Mouse (Mus musculus) colon, adult 2 months (tissue): ENCODE data around the gene Xntrpc. TPM values are rescaled to one million over a fixed set of nuclear protein-coding genes. Genes with fewer than 3 reads are reported as not detected.

ENCODE experiments used
- polyA plus RNA-seq: library from polyadenylated mRNA; depleted of rRNA; stranded (reverse); fragments of >200 nt; gene quantifications from 2 replicates; pipeline ENCODE4 v1.2.3, GENCODE M21; 2012; rRNA removed

Gene Xntrpc
- 2.1 and 3.2 TPM in 2 replicates for polyA plus RNA-seq

DNA sequence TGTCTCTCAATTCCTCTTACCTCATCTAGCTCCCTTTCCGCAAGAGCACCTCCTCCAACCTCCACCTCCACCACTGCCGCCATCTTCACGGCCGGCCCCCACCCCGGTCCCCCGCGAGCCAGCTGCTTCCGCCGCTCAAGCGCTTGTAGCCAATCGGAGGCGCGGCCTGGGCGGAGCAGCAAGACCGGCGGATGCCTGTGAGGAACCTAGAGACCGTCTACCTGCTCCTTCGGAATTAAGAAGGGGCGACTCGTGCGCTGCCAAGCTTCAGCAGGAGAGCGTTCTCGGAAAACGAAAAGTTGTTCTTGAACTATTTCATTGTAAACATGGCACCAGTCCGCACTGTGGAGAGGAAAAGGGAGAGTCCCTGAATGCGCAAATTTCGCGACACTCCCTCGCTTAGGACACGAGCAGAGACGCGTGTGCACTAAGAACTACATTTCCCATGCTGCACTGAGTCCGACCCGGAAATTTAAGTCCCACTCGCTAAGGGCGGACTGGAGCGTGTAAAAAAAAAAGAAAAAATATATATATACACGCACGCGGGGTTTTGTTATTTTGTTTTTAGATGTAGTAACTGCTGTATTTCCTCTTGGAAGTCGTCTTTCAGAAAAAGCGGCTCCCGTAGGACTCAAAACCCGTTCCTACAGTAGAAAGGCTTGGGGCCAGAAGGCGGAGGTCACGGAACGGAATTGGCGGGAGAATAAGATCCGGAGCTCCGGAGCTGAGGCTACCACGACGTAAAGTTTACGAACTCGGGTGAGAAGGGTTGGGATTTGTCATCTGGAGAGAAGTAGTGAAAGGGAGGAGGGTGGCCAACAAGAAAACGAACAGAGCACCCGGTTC, at the start of gene Xntrpc, which contains the start of the genes Rnf121 and Xndc1:
Xntrpc (plus strand) TSS at position 668 of the 846 bp plus-strand sequence.
Rnf121 (minus strand) TSS at position 424 of the 846 bp plus-strand sequence.
Xndc1 (plus strand) TSS at position 466 of the 846 bp plus-strand sequence.

DNA sequence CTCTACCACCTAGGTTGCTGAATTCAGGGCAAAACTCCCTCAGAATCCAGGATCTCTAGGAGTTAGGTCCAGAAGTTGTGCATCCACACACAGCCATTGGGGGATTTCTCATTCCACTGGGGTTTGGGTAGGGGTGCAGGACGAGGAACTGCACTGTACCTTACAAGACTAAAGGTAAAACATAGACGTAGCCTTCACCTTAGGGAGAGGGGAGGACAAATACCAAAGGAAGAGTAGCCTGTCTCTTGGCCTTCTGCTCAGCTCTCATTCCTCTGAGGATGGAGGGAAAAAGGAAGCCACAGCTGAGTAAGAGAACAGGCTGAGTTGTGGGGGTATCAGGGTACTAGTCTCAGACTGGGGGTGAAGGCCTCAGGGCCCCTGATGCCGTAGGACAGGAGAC, 46.9 kb upstream of the Xntrpc start, which contains the start of gene Il18bp:
Il18bp (minus strand) TSS at position 101 of the 400 bp plus-strand sequence.

DNA sequence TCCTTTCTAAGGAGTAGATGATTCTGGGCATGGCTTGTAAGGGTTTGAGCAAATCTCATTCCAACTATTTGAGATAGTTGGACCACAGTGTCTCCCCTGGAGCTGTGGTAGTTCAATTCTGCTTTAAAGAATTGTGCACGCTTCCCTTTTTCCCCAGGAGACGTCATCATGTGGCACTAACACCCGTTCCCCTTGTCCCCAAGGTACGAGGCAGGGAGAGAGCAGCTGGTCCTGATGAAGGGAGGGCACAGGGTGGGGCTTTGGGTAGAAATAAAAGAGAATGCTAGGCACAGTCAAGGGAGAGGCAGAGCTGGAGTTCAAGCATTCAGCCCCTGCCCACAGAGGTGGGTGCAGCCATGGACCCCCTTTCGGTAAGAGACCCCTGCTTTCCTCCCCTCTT, 17.3 kb downstream of the Xntrpc start, which contains the start of gene Trpc2:
Trpc2 (plus strand) TSS at position 301 of the 400 bp plus-strand sequence.

DNA sequence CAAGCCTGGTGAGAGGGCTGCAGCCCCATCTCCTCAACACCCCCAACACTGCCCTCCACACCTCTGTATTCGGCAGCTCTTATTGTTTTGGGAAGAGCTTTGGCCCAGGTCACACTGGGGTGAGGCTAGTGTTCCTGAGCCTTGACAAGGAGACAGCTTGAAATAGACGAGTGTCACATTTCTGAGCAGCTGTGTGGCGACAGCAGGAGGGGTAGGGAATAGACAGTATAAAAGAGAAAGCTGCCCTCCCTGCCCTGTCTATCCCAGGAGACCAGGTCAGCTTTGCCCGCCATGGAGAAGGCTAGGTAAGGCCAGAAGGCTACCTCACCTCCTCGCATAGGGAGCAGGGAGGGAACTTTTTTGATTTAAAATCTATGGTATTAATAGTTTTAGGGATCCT, 36.0 kb downstream of the Xntrpc start, which contains the start of gene Art1:
Art1 (plus strand) TSS at position 257 of the 400 bp plus-strand sequence.

DNA sequence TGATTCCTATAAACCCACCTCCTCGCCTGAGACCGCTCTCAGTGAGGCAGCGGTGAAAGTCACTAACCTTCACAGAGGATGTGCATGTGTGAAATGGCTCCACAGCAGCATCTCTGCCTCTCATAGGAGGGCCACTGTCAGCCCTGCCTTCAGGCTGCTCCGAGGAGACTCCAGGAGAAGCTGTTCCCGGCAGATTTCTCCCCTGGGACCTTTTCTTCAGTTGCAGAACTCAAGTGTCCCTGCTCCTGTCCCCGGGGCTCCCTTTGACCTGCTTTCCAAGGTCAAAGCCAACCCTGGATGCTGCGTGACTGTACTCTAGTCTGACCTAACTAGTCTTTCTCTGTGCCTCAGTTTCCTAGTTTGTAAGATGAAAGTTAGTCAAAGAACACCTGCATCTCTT, 43.7 kb downstream of the Xntrpc start, which contains the start of gene Art5:
Art5 (minus strand) TSS at position 319 of the 400 bp plus-strand sequence.

DNA sequence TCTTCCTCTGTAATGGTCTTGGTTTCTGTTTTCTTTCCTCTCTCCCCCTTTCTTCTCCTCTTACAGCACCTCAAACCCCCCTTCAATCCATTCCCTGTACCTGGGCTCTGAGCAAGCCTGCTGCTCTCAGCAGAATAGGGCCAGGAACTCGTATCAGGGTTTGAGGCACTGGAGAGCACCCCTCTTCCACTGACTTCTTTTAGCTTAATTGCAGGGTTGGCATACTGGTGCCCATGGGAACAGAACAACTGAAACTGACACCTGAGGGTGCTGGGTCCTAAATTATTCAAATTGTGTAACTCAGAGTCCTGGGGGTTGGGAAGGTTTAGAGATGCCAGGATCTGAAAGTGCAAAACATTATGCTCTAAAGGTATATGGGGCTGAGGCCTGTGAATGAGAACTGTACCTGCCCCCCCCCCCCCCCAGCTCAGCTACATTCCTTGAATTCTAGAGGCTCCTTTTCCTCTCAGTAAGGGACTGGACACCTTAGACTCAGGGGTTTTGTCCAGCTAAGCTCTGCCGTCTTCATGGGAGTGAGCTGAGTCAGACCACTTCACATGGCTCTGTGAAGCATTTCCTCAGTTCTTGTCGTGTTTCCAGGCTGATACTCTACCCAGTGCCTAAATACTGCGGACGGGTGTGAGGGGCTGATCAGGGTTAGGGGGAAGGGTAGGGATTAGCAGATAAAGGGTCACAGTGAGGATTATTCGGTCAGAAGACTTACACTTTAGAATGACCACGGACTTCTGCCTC, 51.2 kb downstream of the Xntrpc start, which contains the start of gene Chrna10:
Chrna10 (minus strand) TSS at position 250 of the 753 bp plus-strand sequence.

Other genes starting within 250 kb of the Xntrpc start
- 1.3 and 2.0 TPM in 2 replicates for gene Phox2a, start 247.4 kb upstream of the Xntrpc start, polyA plus RNA-seq
- gene Inppl1, start 227.5 kb upstream of the Xntrpc start, polyA plus RNA-seq: 118 and 140 TPM in 2 replicates
- 10.6 and 14.3 TPM in 2 replicates for gene Folr2, start 208.5 kb upstream of the Xntrpc start, polyA plus RNA-seq
- 20.6 and 25.7 TPM in 2 replicates for gene Anapc15, start 202.0 kb upstream of the Xntrpc start, polyA plus RNA-seq
- 1.1 and 1.2 TPM in 2 replicates for gene Folr1, start 194.9 kb upstream of the Xntrpc start, polyA plus RNA-seq
- 223 and 226 TPM in 2 replicates for gene Lamtor1, start 159.8 kb upstream of the Xntrpc start, polyA plus RNA-seq
- gene Tomt, start 159.4 kb upstream of the Xntrpc start, polyA plus RNA-seq: 0.08 and 0.13 TPM in 2 replicates
- gene Lrrc51, start 131.8 kb upstream of the Xntrpc start, polyA plus RNA-seq: 15.6 and 20.1 TPM in 2 replicates
- gene Numa1, start 131.6 kb upstream of the Xntrpc start, polyA plus RNA-seq: 82.1 and 93.1 TPM in 2 replicates
- gene Il18bp, start 47.0 kb upstream of the Xntrpc start, polyA plus RNA-seq: 5.1 and 6.9 TPM in 2 replicates
- 21.0 and 30.4 TPM in 2 replicates for gene Rnf121, start 244 bp upstream of the Xntrpc start, polyA plus RNA-seq
- gene Xndc1, start 202 bp upstream of the Xntrpc start, polyA plus RNA-seq: 12.3 and 12.9 TPM in 2 replicates
- not detected in 2 replicates for gene Trpc2, start 17.4 kb downstream of the Xntrpc start, polyA plus RNA-seq
- 0.07 TPM in 1 of 2 replicates, not detected in the other for gene Art1, start 36.0 kb downstream of the Xntrpc start, polyA plus RNA-seq
- 0.47 and 0.51 TPM in 2 replicates for gene Art5, start 43.8 kb downstream of the Xntrpc start, polyA plus RNA-seq
- gene Chrna10, start 51.1 kb downstream of the Xntrpc start, polyA plus RNA-seq: 0.67 and 0.78 TPM in 2 replicates
- 10.7 and 11.5 TPM in 2 replicates for gene Nup98, start 144.5 kb downstream of the Xntrpc start, polyA plus RNA-seq
- gene Pgap2, start 144.5 kb downstream of the Xntrpc start, polyA plus RNA-seq: 172 and 209 TPM in 2 replicates
- gene Rhog, start 190.3 kb downstream of the Xntrpc start, polyA plus RNA-seq: 70.9 and 80.7 TPM in 2 replicates
- gene Stim1, start 202.1 kb downstream of the Xntrpc start, polyA plus RNA-seq: 114 and 124 TPM in 2 replicates